Comparison of ENCODE assay signal across 13 mouse cellular contexts in genomic region chr1:84549367-84550064, GRCm38 (mm10).
DNase-seq lines count a peak whose midpoint lies in the region; ATAC-seq and TF ChIP-seq lines count a peak whose summit lies in the region.
"Had no signal": no experiment of that assay in that cellular context is flagged by ENCODE, and none has a peak within 500 bp of the region (broad histone marks: within the 10 kb centered on the region; RNA-seq: fewer than 3 reads in every experiment).

No protein-coding gene starts in this region.

- no peaks in the 10 kb centered on the region for H3K4me1 ChIP-seq in kidney, embryonic 14.5 days (ENCODE audit: control insufficient read depth, insufficient read depth, low read length)
- peaks cover 13% of the 10 kb centered on the region for H3K4me1 ChIP-seq in forebrain, embryonic 13.5 days
- peaks cover 4% of the 10 kb centered on the region for H3K4me1 ChIP-seq in limb, embryonic 14.5 days (ENCODE audit: control insufficient read depth, insufficient read depth, low read length)
- H3K4me1 ChIP-seq: intestine, embryonic 15.5 days had no signal

- no peak overlapping the region for H3K27ac ChIP-seq in kidney, embryonic 14.5 days (ENCODE audit: low read depth, low read length)
- no peak overlapping the region for H3K27ac ChIP-seq in forebrain, embryonic 13.5 days
- H3K27ac ChIP-seq in limb, embryonic 14.5 days (replicated peaks; ENCODE audit: low read depth, low read length) = no peak overlapping the region
- H3K27ac ChIP-seq: intestine, embryonic 15.5 days; stomach, postnatal 0 days had no signal

- H3K36me3 ChIP-seq in kidney, embryonic 14.5 days (ENCODE audit: control insufficient read depth, insufficient read depth, low read length) = no peaks in the 10 kb centered on the region
- H3K36me3 ChIP-seq in forebrain, embryonic 13.5 days (ENCODE audit: poor library complexity, severe bottlenecking) = no peaks in the 10 kb centered on the region
- no peaks in the 10 kb centered on the region for H3K36me3 ChIP-seq in limb, embryonic 14.5 days (ENCODE audit: control insufficient read depth, insufficient read depth, low read length)
- H3K36me3 ChIP-seq: intestine, embryonic 15.5 days had no signal

- no peaks in the 10 kb centered on the region for H3K27me3 ChIP-seq in kidney, embryonic 14.5 days (ENCODE audit: control insufficient read depth, insufficient read depth, low read length)
- H3K27me3 ChIP-seq in forebrain, embryonic 13.5 days = no peaks in the 10 kb centered on the region
- H3K27me3 ChIP-seq in limb, embryonic 14.5 days (ENCODE audit: control insufficient read depth, insufficient read depth, low read length) = no peaks in the 10 kb centered on the region
- H3K27me3 ChIP-seq: intestine, embryonic 15.5 days had no signal

- no peak overlapping the region for H3K9ac ChIP-seq in kidney, embryonic 14.5 days (ENCODE audit: low read depth, low read length)
- no peak overlapping the region for H3K9ac ChIP-seq in forebrain, embryonic 13.5 days
- no peak overlapping the region for H3K9ac ChIP-seq in limb, embryonic 14.5 days (ENCODE audit: low read depth, low read length, severe bottlenecking)
- H3K9ac ChIP-seq: intestine, embryonic 15.5 days; lung, embryonic 14.5 days had no signal

- TF ChIP-seq POLR2A in limb, embryonic 14.5 days (IDR thresholded peaks at IDR 0.05; ENCODE audit: borderline replicate concordance, extremely low read depth, insufficient read depth, insufficient read length) = no peak

- intact Hi-C loops in heart, postnatal 36 days (cut with DNase I) = no loop called here

- H3K9me3 ChIP-seq in kidney, embryonic 14.5 days (ENCODE audit: control insufficient read depth, low read length) = 0 out of 2 replicates have a peak, but pooled peaks cover 2% of the 10 kb centered on the region
- no peaks in the 10 kb centered on the region for H3K9me3 ChIP-seq in forebrain, embryonic 13.5 days (replicated peaks)
- 0 out of 2 replicates have a peak, but pooled peaks cover 3% of the 10 kb centered on the region for H3K9me3 ChIP-seq in limb, embryonic 14.5 days (ENCODE audit: control insufficient read depth, low read length)
- H3K9me3 ChIP-seq: intestine, embryonic 15.5 days had no signal

- ATAC-seq in kidney, embryonic 14.5 days (ENCODE audit: low FRiP score, low TSS enrichment) = peak; percentile 68; the same call in 1 of the 2 replicates
- peak; percentile 96 for ATAC-seq in forebrain, embryonic 13.5 days
- peak; percentile 83 for ATAC-seq in limb, embryonic 14.5 days (ENCODE audit: low FRiP score, low read depth)
- ATAC-seq: intestine, embryonic 15.5 days had no signal

- no peak overlapping the region for H3K4me2 ChIP-seq in kidney, embryonic 14.5 days (replicated peaks; ENCODE audit: low read depth, low read length)
- H3K4me2 ChIP-seq in forebrain, embryonic 13.5 days = no peak overlapping the region
- H3K4me2 ChIP-seq in limb, embryonic 14.5 days (replicated peaks; ENCODE audit: low read depth, low read length, severe bottlenecking) = no peak overlapping the region
- H3K4me2 ChIP-seq: intestine, embryonic 15.5 days; lung, embryonic 14.5 days had no signal

- DNase-seq in kidney, adult 18-20 months = no peak
- peak; percentile 43 for DNase-seq in R1 (ENCODE audit: low read depth, low spot score)
- peak; percentile 80 for DNase-seq in limb, embryonic 14.5 days (ENCODE audit: low spot score)
- no peak for DNase-seq in layer of hippocampus, postnatal 25 days (ENCODE audit: extremely low spot score in 1 of 2, low spot score in 1 of 2)
- DNase-seq in heart, postnatal 36 days = no peak
- DNase-seq in lung, postnatal 14 days = no peak
- DNase-seq: cerebellum, postnatal 36 days; lung, embryonic 14.5 days; right cerebral cortex, postnatal 4 days had no signal

- WGBS in kidney, embryonic 14.5 days = 7% methylated on average over 2 of the region's 2 CpGs
- WGBS in forebrain, embryonic 13.5 days = 6% methylated on average over 2 of the region's 2 CpGs
- WGBS in limb, embryonic 14.5 days = 6% methylated on average over 2 of the region's 2 CpGs

- no peak overlapping the region for H3K4me3 ChIP-seq in kidney, embryonic 14.5 days (ENCODE audit: low read length)
- no peak overlapping the region for H3K4me3 ChIP-seq in forebrain, embryonic 13.5 days
- H3K4me3 ChIP-seq in limb, embryonic 14.5 days (replicated peaks; ENCODE audit: low read length) = no peak overlapping the region
- H3K4me3 ChIP-seq: intestine, embryonic 15.5 days had no signal

Comparison
In these comparisons a context has a peak if more than half of its experiments do, and no peak if none do; other contexts are left out.
1. DNase-seq: peak in R1 (single experiment) and limb, embryonic 14.5 days (single experiment); none in kidney, adult 18-20 months (single experiment), layer of hippocampus, postnatal 25 days (0 of 2), heart, postnatal 36 days (0 of 2) and lung, postnatal 14 days (single experiment).
2. Peak in every context shown above with its lines, with median percentiles within 50 percentile points of each other: ATAC-seq.